ENCODE assay signal across 18 mouse cellular contexts in genomic region chr3:157910262-157910661, GRCm38 (mm10).
"Had no signal": no experiment of that assay in that cellular context is flagged by ENCODE, and none has a peak within 500 bp of the region (broad histone marks: within the 10 kb centered on the region; RNA-seq: fewer than 3 reads in every experiment).

No protein-coding gene starts in this region.

- H3K36me3 ChIP-seq: midbrain, embryonic 12.5 days; neural tube, embryonic 13.5 days; neural tube, embryonic 15.5 days; stomach, embryonic 15.5 days had no signal

- H3K9me3 ChIP-seq: midbrain, embryonic 10.5 days; midbrain, embryonic 12.5 days; neural tube, embryonic 13.5 days; neural tube, embryonic 15.5 days; stomach, embryonic 15.5 days had no signal

- H3K4me1 ChIP-seq: midbrain, embryonic 10.5 days; midbrain, embryonic 12.5 days; neural tube, embryonic 13.5 days; neural tube, embryonic 15.5 days; stomach, embryonic 15.5 days had no signal

- H3K4me2 ChIP-seq: lung, embryonic 14.5 days; midbrain, embryonic 12.5 days; neural tube, embryonic 13.5 days; neural tube, embryonic 15.5 days; stomach, embryonic 15.5 days had no signal

- H3K4me3 ChIP-seq: midbrain, embryonic 10.5 days; midbrain, embryonic 12.5 days; myocyte; neural tube, embryonic 13.5 days; neural tube, embryonic 15.5 days; stomach, embryonic 15.5 days had no signal

- H3K9ac ChIP-seq: lung, embryonic 14.5 days; midbrain, embryonic 12.5 days; neural tube, embryonic 13.5 days; neural tube, embryonic 15.5 days; stomach, embryonic 15.5 days had no signal

- H3K27ac ChIP-seq: midbrain, embryonic 10.5 days; midbrain, embryonic 12.5 days; neural tube, embryonic 13.5 days; neural tube, embryonic 15.5 days; stomach, embryonic 15.5 days; stomach, postnatal 0 days had no signal

- DNase-seq: lung, adult 18-20 months; lung, embryonic 14.5 days; lung, postnatal 10 days; lung, postnatal 4 days; midbrain, embryonic 14.5 days; retina, postnatal 1 day; right cerebral cortex, adult 18-20 months; thymus, adult 2 months; thymus, postnatal 25 days; thymus, postnatal 4 days had no signal

- H3K27me3 ChIP-seq: midbrain, embryonic 12.5 days; neural tube, embryonic 13.5 days; neural tube, embryonic 15.5 days; stomach, embryonic 15.5 days had no signal

- ATAC-seq: midbrain, embryonic 16.5 days had no signal
